21 mouse cellular contexts compared by ENCODE assay signal in genomic region chr1:84240203-84240602, GRCm38 (mm10).
DNase-seq lines count a peak whose midpoint lies in the region; ATAC-seq lines count a peak whose summit lies in the region.
"Had no signal": no experiment of that assay in that cellular context is flagged by ENCODE, and none has a peak within 500 bp of the region (broad histone marks: within the 10 kb centered on the region; RNA-seq: fewer than 3 reads in every experiment).

No protein-coding gene starts in this region.

- DNase-seq in spleen, postnatal 36 days (ENCODE audit: low spot score in 2 of 2), result peak; percentile 3 to 18
- DNase-seq in spleen, adult 12 weeks (ENCODE audit: low spot score), result no peak
- no peak for DNase-seq in lung, adult 18-20 months
- DNase-seq in left cerebral cortex, adult 8-10 months (ENCODE audit: low spot score in 2 of 2), result no peak
- no peak for DNase-seq in spleen, postnatal 10 days (ENCODE audit: low spot score in 2 of 2)
- DNase-seq: adrenal gland, adult 2 months; cerebellum, adult 8-10 months; forebrain, postnatal 0 days; heart, postnatal 14 days; kidney, adult 2 months; kidney, postnatal 36 days; liver; lung, embryonic 14.5 days; lung, postnatal 14 days; right cerebral cortex, postnatal 25 days; spleen, adult 18-20 months had no signal

- ATAC-seq in hematopoietic stem cell, adult 5-6 weeks (replicated peaks in 1 of 2; ENCODE audit: insufficient read depth in 1 of 2, low FRiP score in 2 of 2, low TSS enrichment in 1 of 2, low read depth in 1 of 2, poor library complexity in 2 of 2, severe bottlenecking in 2 of 2), result peak; percentile 51 to 52; a peak in 2 of 4 replicates
- 0 out of 2 replicates have a peak, but pooled peaks have one; percentile 54 for ATAC-seq in monocyte, adult 5-6 weeks (replicated peaks; ENCODE audit: insufficient number of reproducible peaks, low FRiP score, low TSS enrichment, poor library complexity, severe bottlenecking)
- ATAC-seq: forebrain, postnatal 0 days; hindbrain, embryonic 16.5 days; intestine, embryonic 15.5 days; midbrain, embryonic 13.5 days had no signal

Comparison
In these comparisons a context has a peak if more than half of its experiments do, and no peak if none do; other contexts are left out.
1. DNase-seq: peak in spleen, postnatal 36 days (2 of 2); none in spleen, adult 12 weeks (single experiment), lung, adult 18-20 months (0 of 2), left cerebral cortex, adult 8-10 months (0 of 2) and spleen, postnatal 10 days (0 of 2).